Mouse (Mus musculus) cerebellum, adult 11-12 months (tissue): ENCODE results near the gene Tmem59l.
A peak's percentile ranks its signal among the peaks of the same experiment; 100 is the strongest.

Experiments used
- DNase-seq: peaks from one replicate; pipeline ENCODE4 v3.0.0; 2022

Gene Tmem59l

GRCm38 (mm10) chr8:70487993-70488796, 1.0 kb upstream of the Tmem59l start:
- DNase-seq = no peak

DNA sequence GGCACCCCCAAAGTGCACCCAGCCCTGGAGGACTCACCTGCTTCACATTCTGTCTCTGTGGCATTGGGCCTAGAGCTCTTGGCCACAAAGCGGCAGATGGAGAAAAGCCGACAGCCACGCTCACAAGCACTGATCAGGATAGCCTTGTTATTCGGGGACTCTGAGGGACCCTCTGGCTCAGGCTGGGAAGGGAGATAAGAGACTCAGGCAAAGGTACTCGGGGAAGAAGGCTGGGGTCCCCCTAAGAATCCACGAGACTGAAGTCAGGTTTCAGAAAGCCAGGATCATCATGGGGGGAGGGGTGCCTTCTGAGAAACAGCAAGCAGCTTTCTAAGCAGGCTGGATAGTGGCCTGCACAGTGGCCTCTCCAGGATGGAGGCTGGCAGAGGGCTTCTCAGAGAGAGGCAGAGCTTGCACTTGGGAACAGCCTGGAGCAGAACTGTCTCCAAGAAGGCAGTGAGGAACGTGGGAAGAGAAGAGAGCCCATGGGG, 922 bp downstream of the Tmem59l start:
- peak; percentile 78 for DNase-seq

DNA sequence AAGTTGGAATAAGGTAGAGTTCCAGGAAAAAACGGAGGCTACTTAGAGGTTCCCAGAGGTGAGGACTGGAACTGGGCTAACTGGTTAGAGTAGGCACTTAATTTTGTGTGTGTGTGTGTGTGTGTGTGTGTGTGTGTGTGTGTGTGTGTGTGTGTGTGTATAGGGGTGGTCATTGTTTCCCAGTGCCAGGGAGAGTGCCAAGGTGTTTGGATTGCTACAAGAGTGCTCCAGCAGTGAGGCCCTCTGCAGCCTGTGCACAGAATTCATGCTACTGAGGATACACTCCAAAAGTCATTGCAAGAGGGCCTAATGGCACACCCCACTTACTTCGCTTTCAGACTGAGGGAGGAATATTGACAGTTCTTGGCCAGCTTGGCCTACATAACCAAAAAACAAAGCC, 4.2 kb downstream of the Tmem59l start:
- no peak for DNase-seq

GRCm38 (mm10) chr8:70481908-70482307, 5.2 kb downstream of the Tmem59l start:
- DNase-seq = no peak

DNA sequence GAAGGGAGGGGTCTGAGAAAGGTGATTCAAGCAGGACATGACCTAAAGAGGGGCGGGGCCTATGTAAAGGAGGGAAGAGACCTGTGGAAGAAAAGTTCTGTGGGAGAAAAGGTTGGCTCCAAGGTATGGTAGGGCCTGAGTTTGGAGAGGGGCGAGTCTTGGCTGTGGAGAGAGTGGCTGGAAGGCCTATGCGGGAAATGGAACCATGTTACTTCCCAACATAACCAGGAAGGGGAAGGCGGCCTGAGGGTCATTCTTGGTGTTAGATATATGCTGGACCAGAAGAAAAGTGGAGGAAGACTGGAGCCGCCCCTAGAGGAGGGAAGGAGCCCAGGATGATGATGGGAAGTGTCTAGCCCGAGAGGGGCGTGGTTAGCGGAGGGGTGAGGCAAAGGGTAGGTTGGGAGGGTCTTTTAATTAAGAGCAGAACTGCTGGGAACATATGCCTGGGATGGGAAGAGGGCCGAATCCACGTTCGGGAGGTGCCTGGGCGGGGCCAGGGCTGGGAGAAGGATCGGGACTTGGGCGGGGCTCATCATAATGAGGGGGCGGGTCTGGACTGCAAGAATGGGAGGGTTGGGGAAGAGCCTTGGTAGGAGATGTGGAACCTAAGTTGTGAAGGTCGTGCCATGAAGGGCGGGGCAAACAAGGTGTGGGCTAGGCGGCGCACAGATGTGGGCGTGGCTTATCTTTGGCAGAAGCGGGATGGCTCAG, 9.7 kb downstream of the Tmem59l start:
- peak; percentile 76 for DNase-seq

DNA sequence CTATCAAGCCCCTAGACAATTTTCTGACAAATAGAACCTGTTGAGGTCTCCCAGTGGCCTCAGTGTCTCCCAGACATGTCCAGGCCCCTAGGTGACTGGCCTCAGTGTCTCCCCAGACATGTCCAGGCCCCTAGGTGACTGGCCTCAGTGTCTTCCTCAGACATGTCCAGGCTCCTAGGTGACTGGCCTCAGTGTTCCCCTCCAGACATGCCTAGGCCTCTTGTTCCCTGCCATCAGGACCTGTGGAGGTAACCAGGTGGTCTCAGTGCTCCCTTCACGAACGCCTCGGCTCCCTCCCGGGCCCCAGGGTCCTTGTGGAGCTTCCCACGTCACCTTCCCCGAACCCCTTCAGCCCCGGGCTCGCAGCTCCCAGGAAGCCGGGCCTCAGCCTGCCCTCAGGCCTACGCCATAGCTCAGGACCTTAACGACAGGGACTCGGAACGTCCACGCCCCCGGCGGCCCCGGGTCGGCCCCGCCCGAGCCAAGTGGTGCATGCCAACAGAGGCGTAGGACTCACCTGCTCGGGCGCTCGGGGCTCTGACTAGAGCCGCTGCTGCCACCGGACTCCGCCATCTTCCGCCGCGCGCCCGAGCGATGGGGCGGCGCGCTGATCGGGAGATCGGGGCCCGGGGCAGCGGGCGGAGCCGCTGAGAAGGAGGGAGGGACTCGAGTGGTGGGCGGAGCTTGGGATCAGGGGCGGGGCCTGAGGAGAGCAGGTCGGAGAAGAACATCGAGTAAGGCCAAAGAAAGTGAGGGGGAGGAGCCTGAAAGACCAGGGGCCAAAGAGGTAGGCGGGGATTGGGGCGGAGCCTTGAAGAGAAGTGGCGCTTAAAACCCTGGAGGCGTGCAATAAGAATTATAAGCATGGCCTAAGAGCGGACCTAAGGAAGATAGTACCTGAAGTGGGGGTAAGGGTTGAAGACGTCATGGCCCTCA, 10.6 kb downstream of the Tmem59l start, which contains the start of gene Klhl26:
Gene Klhl26 (minus strand): TSS at position 636 of the 936 bp plus-strand sequence.
- DNase-seq = peak; percentile 96

GRCm38 (mm10) chr8:70471856-70472255, 15.3 kb downstream of the Tmem59l start:
- peak; percentile 77 for DNase-seq

DNA sequence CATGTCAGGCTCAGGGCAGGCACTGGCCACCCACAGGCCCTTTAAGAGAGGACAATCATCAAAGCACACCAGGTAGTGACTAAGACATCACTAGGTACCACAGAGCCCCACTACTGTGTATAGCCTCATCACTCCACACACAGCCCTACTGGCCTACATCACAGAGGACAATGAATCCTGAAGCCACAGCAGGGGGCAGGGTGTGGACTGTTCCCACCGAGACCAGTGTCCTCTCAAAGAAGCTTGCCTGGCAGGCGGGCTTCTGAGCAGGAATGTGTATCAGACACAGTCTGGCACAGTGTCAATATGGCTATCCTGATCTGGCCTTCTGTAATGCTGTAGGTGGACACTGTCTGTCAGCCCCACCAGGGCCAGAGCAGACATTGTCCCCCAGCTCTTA, 17.2 kb downstream of the Tmem59l start:
- no peak for DNase-seq

- DNase-seq = no peak
These were observed 17.8 kb downstream of the Tmem59l start for GRCm38 (mm10) chr8:70469295-70469916.

DNA sequence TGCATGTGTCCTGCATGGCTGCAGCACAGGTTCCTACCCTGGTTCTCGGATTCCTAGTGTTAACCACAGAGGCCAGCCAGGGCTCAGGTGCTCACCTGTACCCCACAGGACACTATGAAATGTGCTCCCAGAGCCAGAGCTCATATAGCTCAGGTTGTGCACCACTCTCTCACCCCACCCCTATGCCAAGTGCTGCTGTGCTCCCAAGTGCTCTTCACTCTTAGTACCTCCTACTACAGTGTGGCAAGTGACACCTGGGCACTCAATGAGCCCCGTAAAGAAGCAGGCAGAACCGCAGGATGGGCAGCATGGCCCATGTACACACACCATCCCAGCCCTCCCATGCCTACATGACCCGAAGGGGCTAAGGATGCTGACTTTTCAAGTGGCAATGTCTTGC, 18.4 kb downstream of the Tmem59l start:
- no peak for DNase-seq

DNA sequence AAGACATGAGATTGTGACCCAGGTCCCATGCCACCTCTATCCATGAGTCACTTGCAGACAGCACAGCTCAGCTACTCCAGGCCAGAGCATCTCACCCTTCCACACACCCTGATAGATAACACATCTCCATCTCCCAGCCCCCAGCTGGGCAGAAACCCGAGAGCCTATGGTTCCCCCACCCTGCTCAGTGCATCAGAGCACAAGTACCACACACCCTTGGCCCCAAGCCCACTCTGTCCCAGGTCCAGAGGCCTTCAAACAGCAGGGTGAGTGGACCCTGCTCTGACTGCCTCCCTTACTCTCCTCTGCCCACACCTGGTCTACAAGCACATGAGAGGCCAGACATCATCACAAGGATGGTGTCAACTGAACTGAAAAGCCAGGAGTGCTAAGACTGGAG, 19.3 kb downstream of the Tmem59l start:
- no peak for DNase-seq

DNA sequence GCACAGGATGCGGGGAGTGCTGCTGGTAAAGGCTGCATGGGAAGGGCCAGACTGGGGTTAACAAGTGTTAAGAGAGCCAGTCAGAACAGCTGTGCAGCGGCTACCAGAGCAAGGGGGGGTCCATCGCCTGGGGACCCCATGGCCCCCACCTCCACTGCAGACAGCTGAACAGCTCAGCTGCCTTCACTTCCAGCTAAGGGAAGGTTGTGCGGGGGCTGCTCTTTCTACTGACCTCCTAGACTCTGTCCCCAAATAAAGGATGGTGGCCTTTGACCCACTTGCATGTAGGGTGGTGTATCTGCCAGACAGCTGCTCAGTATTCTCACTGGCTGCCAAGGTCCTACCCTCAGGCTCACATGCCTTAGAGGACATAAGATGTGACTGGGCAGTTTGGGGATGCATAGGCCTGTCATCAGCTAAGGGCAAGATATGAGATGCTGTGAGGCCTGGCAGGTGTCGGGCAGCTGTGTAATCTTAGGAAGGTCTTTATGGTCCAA, 19.9 kb downstream of the Tmem59l start:
- DNase-seq = no peak

GRCm38 (mm10) chr8:70466771-70467170, 20.4 kb downstream of the Tmem59l start:
- DNase-seq = no peak

DNA sequence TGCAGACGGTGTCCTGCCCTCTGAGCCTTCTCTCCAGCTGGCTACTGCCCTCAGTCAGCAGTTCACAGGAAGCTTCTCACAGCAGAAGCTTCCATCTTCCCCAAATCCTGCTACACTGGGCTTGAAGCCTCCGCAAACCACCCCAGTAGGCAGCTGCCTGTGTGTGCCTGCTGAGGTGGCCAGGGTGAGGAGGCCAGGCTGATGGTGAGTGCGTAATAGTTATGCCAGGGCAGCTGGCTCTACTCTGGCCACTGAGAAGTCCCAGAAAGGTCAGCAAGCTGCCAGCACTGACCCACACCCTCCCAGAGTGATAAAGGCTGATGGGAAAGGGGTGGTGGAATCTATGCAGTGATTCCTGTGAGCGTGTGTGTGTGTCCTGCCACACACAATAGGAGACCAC, 20.9 kb downstream of the Tmem59l start:
- DNase-seq = no peak

DNA sequence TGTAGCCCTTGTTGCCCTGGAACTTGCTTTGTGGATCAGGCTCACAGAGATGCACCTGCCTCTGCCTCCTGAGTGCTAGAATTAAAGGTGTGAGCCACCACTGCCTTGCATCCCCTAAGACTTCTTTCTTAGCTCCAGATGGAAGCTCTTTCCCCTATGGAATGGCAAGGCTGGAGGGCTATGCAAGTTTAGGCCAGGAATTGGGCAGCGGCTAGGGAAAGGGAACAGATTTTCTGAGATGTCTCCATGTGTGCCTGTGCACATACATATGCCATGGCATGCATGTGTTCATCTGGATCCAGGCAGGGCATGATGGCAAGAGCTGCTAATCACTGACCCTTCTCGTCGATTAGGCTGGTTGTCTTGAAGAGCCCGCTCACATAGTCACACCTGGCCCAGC, 21.5 kb downstream of the Tmem59l start:
- DNase-seq = no peak

DNA sequence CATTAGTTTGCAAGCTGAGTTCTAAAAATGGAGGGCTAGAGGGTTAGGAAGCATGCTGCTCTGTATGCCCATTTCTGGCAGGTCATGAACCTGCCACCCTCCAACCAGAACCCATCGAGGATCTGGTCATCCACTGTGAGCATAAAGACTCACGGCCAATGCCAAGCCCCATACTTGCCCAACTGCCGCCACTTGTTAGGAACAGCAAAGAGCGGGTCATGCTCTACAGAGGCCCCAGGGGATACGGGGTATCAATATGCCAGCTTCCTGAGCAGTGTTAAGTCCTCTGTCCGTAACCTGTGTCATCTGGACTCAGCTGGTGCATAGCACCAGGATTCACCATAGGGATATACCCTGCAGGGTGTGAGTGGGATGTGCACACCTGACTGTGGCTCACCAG, 23.0 kb downstream of the Tmem59l start:
- no peak for DNase-seq

DNA sequence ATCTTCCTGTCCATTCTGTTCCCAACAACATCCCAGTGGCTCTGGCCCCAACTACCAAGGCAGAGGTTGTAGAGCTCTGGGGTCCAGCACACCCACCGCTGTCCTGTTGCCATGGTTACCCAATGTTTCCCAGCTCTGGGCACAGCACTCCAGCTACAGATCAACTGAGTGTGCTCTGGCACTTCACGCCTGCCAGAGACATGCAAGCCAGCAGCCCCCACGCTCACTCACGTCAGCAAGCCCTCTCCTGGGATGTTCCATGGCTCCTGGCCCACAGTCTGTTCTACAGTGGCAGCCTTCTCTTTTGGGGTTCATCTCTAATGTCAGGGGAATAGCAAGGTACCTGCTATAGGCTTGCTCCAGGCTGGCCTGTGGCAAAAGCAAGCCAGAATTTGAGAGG, 23.9 kb downstream of the Tmem59l start:
- no peak for DNase-seq

DNA sequence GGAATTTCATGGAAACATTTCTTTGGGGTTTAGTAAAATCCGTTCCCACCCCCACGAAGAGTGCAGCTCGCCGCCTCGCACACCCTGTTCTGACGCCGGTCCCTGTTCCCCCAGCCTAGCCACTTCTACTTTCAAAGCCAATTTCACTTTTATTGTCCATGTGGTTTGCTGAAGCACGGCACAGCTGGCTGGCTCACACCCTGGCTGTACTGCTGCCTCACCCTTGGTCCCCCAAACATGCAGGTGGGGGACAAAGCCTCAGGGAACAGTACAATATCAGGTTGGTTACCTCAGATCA, 24.7 kb downstream of the Tmem59l start:
- no peak for DNase-seq

GRCm38 (mm10) chr8:70461765-70462515, 25.2 kb downstream of the Tmem59l start:
- DNase-seq = no peak

GRCm38 (mm10) chr8:70460606-70461005, 26.6 kb downstream of the Tmem59l start:
- peak; percentile 66 for DNase-seq

DNA sequence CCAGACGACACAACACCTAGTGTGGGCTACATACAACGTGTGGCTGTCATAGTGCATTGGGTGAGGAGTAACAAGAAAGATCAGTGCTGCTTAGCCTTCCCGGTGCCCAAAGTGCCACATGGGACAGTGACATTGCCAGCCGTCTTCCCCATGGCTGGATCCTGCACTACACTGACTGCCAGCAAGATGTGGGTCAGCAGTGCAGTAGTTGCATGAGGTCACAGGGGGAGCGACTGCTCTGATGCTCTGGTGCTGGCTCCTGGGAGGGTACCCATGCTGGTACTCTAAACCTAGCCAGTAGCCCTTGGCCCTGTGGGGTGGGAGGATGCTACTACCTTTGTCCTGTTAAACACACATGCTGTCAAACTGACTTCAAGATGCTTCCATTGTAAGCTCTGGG, 27.0 kb downstream of the Tmem59l start:
- no peak for DNase-seq

GRCm38 (mm10) chr8:70459636-70460035, 27.5 kb downstream of the Tmem59l start:
- DNase-seq = no peak
